Mouse (Mus musculus) myocyte (in vitro differentiated cells): ENCODE results near the gene Gnl3.

Experiments
- CEBPB ChIP-seq: IDR thresholded peaks from 2 replicates; pipeline ENCODE4 v1.6.1; 2011; ENCODE audit warnings: mild to moderate bottlenecking, moderate library complexity; ENCODE audit not compliant: poor library complexity, insufficient read depth, severe bottlenecking
- E2F4 ChIP-seq: IDR thresholded peaks from one replicate; pipeline ENCODE4 v1.6.1; 2011; ENCODE audit warnings: mild to moderate bottlenecking, control low read depth, moderate library complexity; ENCODE audit not compliant: insufficient read depth
- MAX ChIP-seq: IDR thresholded peaks from one replicate; pipeline ENCODE4 v1.6.1; 2011; ENCODE audit warnings: low read depth, mild to moderate bottlenecking, control low read depth
- MYOD1 ChIP-seq, 3 experiments: IDR thresholded peaks; one replicate each; pipeline ENCODE4 v1.6.1; 2011; ENCODE audit warnings: control low read depth in 2 of 3, low read depth in 2 of 3, mild to moderate bottlenecking in 2 of 3, moderate library complexity in 1 of 3; ENCODE audit not compliant: insufficient read length in 2 of 3, control insufficient read depth in 1 of 3
- MYOG ChIP-seq, 3 experiments: IDR thresholded peaks; one replicate each; pipeline ENCODE4 v1.6.1; 2011; ENCODE audit warnings: control low read depth in 2 of 3, low read depth in 2 of 3, mild to moderate bottlenecking in 2 of 3; ENCODE audit not compliant: insufficient read length in 2 of 3, control insufficient read depth in 1 of 3, insufficient read depth in 1 of 3
- POLR2A ChIP-seq: IDR thresholded peaks from one replicate; pipeline ENCODE4 v1.6.1; 2011; ENCODE audit warnings: low read depth, mild to moderate bottlenecking, control low read depth, moderate library complexity; ENCODE audit not compliant: insufficient read length
- POLR2AphosphoS2 ChIP-seq: IDR thresholded peaks from one replicate; pipeline ENCODE4 v1.6.1; 2011; ENCODE audit warnings: low read depth, control low read depth; ENCODE audit not compliant: insufficient read length
- SRF ChIP-seq: IDR thresholded peaks from one replicate; pipeline ENCODE4 v1.6.1; 2011; ENCODE audit warnings: low read depth; ENCODE audit not compliant: control insufficient read depth, insufficient read length
- TCF12 ChIP-seq: IDR thresholded peaks from one replicate; pipeline ENCODE4 v1.6.1; 2011; ENCODE audit warnings: mild to moderate bottlenecking, control low read depth; ENCODE audit not compliant: poor library complexity, insufficient read depth, severe bottlenecking
- TCF3 ChIP-seq: IDR thresholded peaks from one replicate; pipeline ENCODE4 v1.6.1; 2011; ENCODE audit warnings: low read depth, control low read depth; ENCODE audit not compliant: insufficient read length
- USF1 ChIP-seq: IDR thresholded peaks from one replicate; pipeline ENCODE4 v1.6.1; 2011; ENCODE audit warnings: low read depth, mild to moderate bottlenecking, control low read depth, moderate library complexity

DNA sequence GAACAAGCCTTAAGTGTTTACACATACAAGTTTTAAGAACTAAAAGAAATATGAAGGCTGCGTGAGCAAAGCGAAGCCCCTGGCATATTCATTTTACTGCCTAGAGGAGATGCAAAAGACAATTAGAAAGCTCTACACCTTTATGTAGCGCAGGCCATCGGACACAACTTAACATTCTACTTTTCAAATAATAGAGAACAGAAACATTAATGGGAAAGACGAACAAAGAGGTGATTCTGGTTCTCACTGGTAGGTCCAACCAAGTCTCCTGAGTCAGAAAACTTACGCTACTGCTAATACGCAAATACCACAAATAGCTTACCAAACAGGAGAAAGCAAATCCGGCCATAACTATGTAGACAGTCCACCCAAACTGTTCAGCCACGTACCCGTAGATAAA lies 18.6 kb downstream of the Gnl3 start:
- TF ChIP-seq POLR2A (no peak), POLR2AphosphoS2 (no peak), MYOG (IDR thresholded peaks at IDR 0.05; ENCODE audit: control insufficient read depth in 1 of 3, insufficient read depth in 1 of 3, insufficient read length in 2 of 3, low read depth in 2 of 3) (no peak), MAX (no peak), SRF (no peak), TCF12 (no peak), CEBPB (no peak), USF1 (no peak), E2F4 (no peak), MYOD1 (IDR thresholded peaks at IDR 0.05; ENCODE audit: control insufficient read depth in 1 of 3, insufficient read length in 2 of 3, low read depth in 2 of 3) (no peak), TCF3 (no peak)
